Mouse (Mus musculus): ENCODE results near the gene Olfr458.

GRCm38 (mm10) chr6:42484633-42485032 lies 19.6 kb upstream of the Olfr458 start:
- TF ChIP-seq CTCF (IDR thresholded peaks at IDR 0.05; ENCODE audit: control insufficient read depth, insufficient read depth, insufficient read length) (no peak), USF1 (IDR thresholded peaks at IDR 0.05; ENCODE audit: low read depth) (no peak), CEBPB (IDR thresholded peaks at IDR 0.05; ENCODE audit: low read depth) (no peak), MYOD1 (IDR thresholded peaks at IDR 0.05; ENCODE audit: control insufficient read depth, insufficient read length, low read depth) (no peak)

Measured in C2C12 (cell line).